Mouse (Mus musculus) hindbrain, embryonic 14.5 days (tissue): ENCODE measurements around the gene Kdm2a. TPM values are rescaled to one million over a fixed set of nuclear protein-coding genes. Genes with fewer than 3 reads are reported as not detected.
"Not testable (repeated sequence)": the region's sequence is repeated elsewhere in the genome, so short reads cannot be mapped to it uniquely, and the experiment has no call there.

Source experiments
- ATAC-seq: fragments of 200-750 bp; cut with Nextera tagmentation; 2 replicates; pipeline ENCODE4 v1.8.0; 2017; ENCODE audit warnings: moderate number of reproducible peaks, mild to moderate bottlenecking, moderate TSS enrichment, moderate library complexity; ENCODE audit not compliant: low FRiP score
- DNase-seq: peaks from one replicate; pipeline ENCODE4 v3.0.0-alpha.2; 2015; ENCODE audit warnings: low spot score
- H3K27ac ChIP-seq: fragments of 300-500 bp; sonication (generic); 2 replicates; pipeline ENCODE4 v1.5.1; 2014; ENCODE audit warnings: mild to moderate bottlenecking, moderate library complexity
- H3K27me3 ChIP-seq: fragments of 300-500 bp; sonication (generic); 2 replicates; pipeline ENCODE4 v1.6.1; 2014; ENCODE audit warnings: mild to moderate bottlenecking, low read length, mixed read lengths; ENCODE audit not compliant: control insufficient read depth, insufficient read depth
- H3K36me3 ChIP-seq: fragments of 300-500 bp; sonication (generic); replicated peaks from 2 replicates; pipeline ENCODE4 v1.6.1; 2014; ENCODE audit not compliant: control insufficient read depth, insufficient read depth
- H3K4me1 ChIP-seq: fragments of 300-500 bp; sonication (generic); replicated peaks from 2 replicates; pipeline ENCODE4 v1.6.1; 2014; ENCODE audit warnings: antibody characterized with exemption, low read length, mixed read lengths; ENCODE audit not compliant: control insufficient read depth, insufficient read depth
- H3K4me2 ChIP-seq: fragments of 300-500 bp; sonication (generic); replicated peaks from 2 replicates; pipeline ENCODE4 v1.6.1; 2014; ENCODE audit warnings: mild to moderate bottlenecking, moderate library complexity
- H3K4me3 ChIP-seq: fragments of 300-500 bp; sonication (generic); replicated peaks from 2 replicates; pipeline ENCODE4 v1.5.1; 2014; ENCODE audit warnings: mild to moderate bottlenecking, low read length
- H3K9ac ChIP-seq: fragments of 300-500 bp; sonication (generic); 2 replicates; pipeline ENCODE4 v1.6.1; 2014
- H3K9me3 ChIP-seq: fragments of 300-500 bp; sonication (generic); 2 replicates; pipeline ENCODE4 v1.6.1; 2016; ENCODE audit warnings: low read length; ENCODE audit not compliant: control insufficient read depth
- WGBS: fragments of 180-500 bp; shearing (Covaris S2); extraction: QIAGEN DNeasy Blood & Tissue Kit; methylation state at CpG from one replicate; pipeline ENCODE4 v1.1.7; 2014; 5-methylcytosine and 5-hydroxymethylcytosine counted together
- polyA plus RNA-seq: library from polyadenylated mRNA; unstranded; fragments of >200 nt; fragmentation: Nextera tagmentation; extraction: Ambion mirVana; gene quantifications from 2 replicates; pipeline ENCODE4 v1.2.1, GENCODE M21; 2014

Kdm2a gene
- polyA plus RNA-seq, 1 experiment from 2014 or later: 37.3 TPM

DNA sequence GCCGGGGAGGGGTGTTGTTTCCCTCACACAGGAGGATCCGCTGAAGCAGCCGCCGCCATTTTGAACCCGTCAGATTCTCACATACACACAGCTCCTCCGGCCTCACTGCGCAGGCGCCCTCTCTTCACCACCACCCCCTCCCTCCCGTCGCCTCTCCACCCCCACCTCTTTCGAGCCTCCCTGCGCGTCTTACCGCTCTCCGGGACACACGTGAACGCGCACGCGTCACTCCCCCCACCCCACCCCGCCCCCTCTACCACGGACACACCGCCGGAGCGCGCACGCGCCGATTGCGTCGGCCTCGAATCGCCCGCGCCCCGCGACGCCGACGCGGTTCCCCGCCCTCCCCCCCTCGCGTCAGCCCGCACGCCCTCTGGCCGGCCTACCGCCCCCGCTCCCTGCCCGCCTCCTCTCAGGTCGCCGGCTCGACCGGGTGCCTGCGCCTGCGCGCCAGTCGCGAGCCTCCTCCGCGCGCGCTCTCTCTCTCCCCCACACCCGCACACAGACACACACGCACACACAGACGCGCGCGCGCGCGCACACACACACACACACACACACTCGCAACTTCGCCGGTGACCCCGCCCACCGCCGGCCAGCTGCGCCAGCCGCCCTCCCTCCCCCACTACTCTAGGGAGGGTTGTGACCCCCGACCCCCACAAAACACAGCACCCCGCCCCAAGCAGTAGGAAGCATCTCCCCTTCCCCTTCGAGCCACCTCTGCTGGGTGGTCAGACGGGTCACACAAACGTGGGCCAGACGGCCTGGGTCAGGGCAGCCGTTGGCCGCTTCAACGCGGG lies 887 bp downstream of the Kdm2a start:
- peaks cover 13% of the 10 kb centered on the region for H3K36me3 ChIP-seq
- H3K4me1 ChIP-seq: peaks cover 34% of the 10 kb centered on the region
- WGBS: under 1% methylated on average over 41 of the region's 90 CpGs
- peak overlapping the region; percentile 89 for H3K27ac ChIP-seq
- peak overlapping the region; percentile 96 for H3K4me2 ChIP-seq
- H3K27me3 ChIP-seq: no peaks in the 10 kb centered on the region
- DNase-seq (peak; percentile 99), ATAC-seq (peak; percentile 94)
- no peaks in the 10 kb centered on the region for H3K9me3 ChIP-seq
- H3K9ac ChIP-seq: peak overlapping the region; percentile 94
- peak overlapping the region; percentile 97 for H3K4me3 ChIP-seq

DNA sequence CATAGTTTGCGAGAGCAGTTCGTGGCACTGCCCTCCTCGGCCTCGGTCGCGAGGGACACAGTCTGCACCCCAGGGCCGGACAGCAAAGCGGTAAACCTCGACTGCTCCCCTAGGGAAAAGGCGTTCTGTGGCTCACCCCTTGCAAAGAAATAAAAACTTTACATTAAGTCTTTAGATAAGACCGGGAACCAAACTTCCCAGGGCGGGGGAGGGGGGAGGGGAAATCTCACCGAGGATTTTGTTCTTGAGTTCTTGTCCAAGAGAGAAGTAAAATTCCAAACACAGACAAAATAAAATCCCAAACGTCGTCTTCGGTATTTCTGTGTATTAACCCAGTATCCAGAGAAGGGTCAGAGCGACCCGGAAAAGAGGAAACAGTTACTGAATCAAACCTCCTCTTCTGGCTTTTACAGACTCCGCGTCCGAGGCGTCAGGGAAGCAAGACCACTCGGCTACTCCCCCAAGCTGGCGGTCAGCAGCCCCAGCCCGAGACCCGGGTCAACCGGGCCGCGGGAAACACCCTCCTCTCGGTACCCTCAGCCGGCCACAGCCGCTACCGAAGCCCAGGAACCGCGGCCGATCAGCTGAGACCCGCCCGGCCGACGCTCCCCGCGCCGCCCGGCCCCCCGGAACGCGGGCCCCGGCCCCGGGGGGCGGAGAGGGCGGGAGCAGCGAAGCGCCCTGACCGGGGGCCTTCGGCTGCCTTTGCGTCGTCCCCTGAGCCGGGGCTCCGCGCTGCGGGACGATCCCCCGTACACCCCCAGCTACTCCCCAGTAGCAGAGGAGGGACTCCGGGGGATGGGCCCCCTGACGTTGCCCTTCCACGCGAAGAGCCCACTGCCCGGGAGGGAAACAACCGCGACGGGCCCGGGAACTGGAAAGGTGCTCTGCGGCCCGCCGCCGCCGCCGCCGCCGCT lies 1.7 kb downstream of the Kdm2a start:
- Histone ChIP-seq H3K9ac (peak overlapping the region; percentile 94), H3K27me3 (no peaks in the 10 kb centered on the region), H3K4me2 (peak overlapping the region; percentile 79), H3K36me3 (peaks cover 13% of the 10 kb centered on the region), H3K9me3 (no peaks in the 10 kb centered on the region), H3K27ac (peak overlapping the region; percentile 89), H3K4me1 (peaks cover 42% of the 10 kb centered on the region), H3K4me3 (peak overlapping the region; percentile 97)
- peak; percentile 28 for DNase-seq
- under 1% methylated on average over 75 of the region's 80 CpGs for WGBS
- ATAC-seq: peak; percentile 29; the same call in 1 of the 2 replicates

- Histone ChIP-seq H3K4me2 (no peak overlapping the region), H3K4me3 (no peak overlapping the region), H3K27ac (no peak overlapping the region), H3K4me1 (peaks cover 10% of the 10 kb centered on the region; the same call in 1 of the 2 replicates), H3K36me3 (peaks cover 26% of the 10 kb centered on the region), H3K27me3 (no peaks in the 10 kb centered on the region), H3K9ac (no peak overlapping the region), H3K9me3 (no peaks in the 10 kb centered on the region)
- no peak for DNase-seq
- no peak for ATAC-seq
Observed at GRCm38 (mm10) chr19:4387276-4387675, 10.8 kb downstream of the Kdm2a start.

DNA sequence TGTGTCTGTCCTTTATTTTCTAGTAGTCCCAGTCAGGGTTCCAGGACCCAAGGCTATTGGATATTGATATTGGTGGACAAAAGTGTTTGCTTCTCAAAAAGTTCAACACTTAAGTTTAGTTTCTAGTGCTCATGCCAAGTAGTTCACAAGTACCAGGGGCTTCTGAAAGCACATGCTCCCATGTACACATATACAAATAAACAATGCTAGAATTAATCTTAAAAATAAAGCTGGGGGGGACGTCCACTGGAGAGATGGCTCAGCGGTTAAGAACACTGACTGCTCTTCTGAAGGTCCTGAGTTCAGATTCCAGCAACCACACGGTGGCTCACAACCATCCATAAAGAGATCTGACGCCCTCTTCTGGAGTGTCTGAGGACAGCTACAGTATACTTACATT lies 13.1 kb downstream of the Kdm2a start:
- no peak overlapping the region for H3K4me3 ChIP-seq
- H3K4me2 ChIP-seq: no peak overlapping the region
- no peaks in the 10 kb centered on the region for H3K9me3 ChIP-seq
- ATAC-seq (no peak), DNase-seq (no peak)
- H3K9ac ChIP-seq: no peak overlapping the region
- H3K36me3 ChIP-seq: peaks cover 22% of the 10 kb centered on the region
- H3K27ac ChIP-seq: no peak overlapping the region
- H3K4me1 ChIP-seq: no peaks in the 10 kb centered on the region
- no peaks in the 10 kb centered on the region for H3K27me3 ChIP-seq
- WGBS: 85% methylated on average over 4 of the region's 4 CpGs

GRCm38 (mm10) chr19:4384322-4384721 lies 13.8 kb downstream of the Kdm2a start:
- Histone ChIP-seq H3K27me3 (no peaks in the 10 kb centered on the region), H3K36me3 (peaks cover 24% of the 10 kb centered on the region), H3K9ac (no peak overlapping the region), H3K4me2 (no peak overlapping the region), H3K4me1 (no peaks in the 10 kb centered on the region), H3K4me3 (no peak overlapping the region), H3K9me3 (no peaks in the 10 kb centered on the region), H3K27ac (no peak overlapping the region)
- ATAC-seq (no peak), DNase-seq (no peak)
- 52% methylated on average over 1 of the region's 1 CpGs for WGBS

DNA sequence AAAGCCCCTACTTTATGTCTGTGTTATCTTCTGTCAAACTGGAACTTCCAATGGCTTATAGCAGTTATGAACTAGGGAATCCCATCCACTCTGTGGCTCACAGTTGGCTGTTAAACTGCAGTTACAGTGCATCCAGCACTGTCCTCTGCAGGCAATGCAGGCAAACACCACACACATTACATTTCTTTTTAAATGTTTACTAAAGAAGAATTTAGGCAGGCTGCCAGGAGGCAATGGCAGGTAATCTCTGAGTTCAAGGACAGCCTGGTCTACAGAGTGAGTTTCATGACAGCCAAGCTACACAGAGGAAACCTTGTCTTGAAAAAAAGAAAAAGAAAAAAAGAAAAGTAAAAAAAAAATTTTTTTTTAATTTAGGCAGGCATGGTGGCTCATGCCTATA lies 14.8 kb downstream of the Kdm2a start:
- no peak overlapping the region for H3K27ac ChIP-seq
- H3K4me2 ChIP-seq: no peak overlapping the region
- H3K36me3 ChIP-seq: peaks cover 27% of the 10 kb centered on the region
- no peaks in the 10 kb centered on the region for H3K4me1 ChIP-seq
- H3K4me3 ChIP-seq: no peak overlapping the region
- H3K27me3 ChIP-seq: no peaks in the 10 kb centered on the region
- no peak overlapping the region for H3K9ac ChIP-seq
- no peak for DNase-seq
- no peak for ATAC-seq
- H3K9me3 ChIP-seq: no peaks in the 10 kb centered on the region

DNA sequence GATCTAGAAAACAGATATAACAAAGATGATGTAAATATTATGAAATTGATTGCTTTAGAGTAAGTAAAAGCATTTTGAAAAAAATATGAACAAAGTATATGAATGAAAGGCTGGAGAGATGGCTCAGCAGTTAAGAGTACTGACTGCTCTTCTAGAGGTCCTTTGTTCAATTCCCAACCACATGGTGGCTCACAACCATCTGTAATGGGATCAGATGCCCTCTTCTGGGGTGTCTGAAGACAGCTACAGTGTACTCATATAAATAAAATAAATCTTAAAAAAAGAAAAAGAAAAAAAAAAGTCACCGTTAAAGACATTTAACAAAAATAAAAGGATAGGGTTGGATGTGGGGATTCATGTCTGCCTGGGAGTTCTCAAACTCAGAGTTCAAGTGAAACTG lies 15.8 kb downstream of the Kdm2a start:
- DNase-seq, H3K4me3 ChIP-seq, H3K9ac ChIP-seq, H3K27ac ChIP-seq, H3K27me3 ChIP-seq, ATAC-seq, H3K4me2 ChIP-seq, H3K4me1 ChIP-seq, H3K9me3 ChIP-seq: not testable (repeated sequence)
- peaks cover 19% of the 10 kb centered on the region for H3K36me3 ChIP-seq
- 91% methylated on average over 1 of the region's 1 CpGs for WGBS

DNA sequence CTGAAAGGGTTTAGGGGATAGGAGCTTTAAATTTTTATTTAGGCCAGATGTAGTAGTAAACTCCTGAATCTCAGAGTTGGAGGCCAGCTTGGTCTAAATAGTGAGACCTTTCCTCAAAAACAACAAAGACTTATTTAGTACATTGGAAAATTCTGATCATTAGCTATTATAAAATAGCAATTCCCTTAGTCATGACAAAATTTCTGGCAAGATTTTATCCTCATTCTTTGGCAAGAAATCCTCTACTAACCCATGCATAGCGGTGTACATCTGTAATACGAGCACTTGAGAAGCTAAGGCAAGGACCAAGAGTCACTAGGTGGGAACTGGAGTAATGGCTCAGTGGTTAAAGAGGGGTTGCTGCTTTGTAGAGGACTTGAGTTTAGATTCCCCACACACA lies 27.4 kb downstream of the Kdm2a start:
- no peaks in the 10 kb centered on the region for H3K27me3 ChIP-seq
- H3K4me1 ChIP-seq: no peaks in the 10 kb centered on the region
- DNase-seq (no peak), ATAC-seq (no peak)
- no peak overlapping the region for H3K9ac ChIP-seq
- no peak overlapping the region for H3K4me3 ChIP-seq
- 95% methylated on average over 2 of the region's 2 CpGs for WGBS
- H3K36me3 ChIP-seq: 0 out of 2 replicates have a peak, but pooled peaks cover 5% of the 10 kb centered on the region
- no peak overlapping the region for H3K4me2 ChIP-seq
- H3K27ac ChIP-seq: no peak overlapping the region
- H3K9me3 ChIP-seq: no peaks in the 10 kb centered on the region

DNA sequence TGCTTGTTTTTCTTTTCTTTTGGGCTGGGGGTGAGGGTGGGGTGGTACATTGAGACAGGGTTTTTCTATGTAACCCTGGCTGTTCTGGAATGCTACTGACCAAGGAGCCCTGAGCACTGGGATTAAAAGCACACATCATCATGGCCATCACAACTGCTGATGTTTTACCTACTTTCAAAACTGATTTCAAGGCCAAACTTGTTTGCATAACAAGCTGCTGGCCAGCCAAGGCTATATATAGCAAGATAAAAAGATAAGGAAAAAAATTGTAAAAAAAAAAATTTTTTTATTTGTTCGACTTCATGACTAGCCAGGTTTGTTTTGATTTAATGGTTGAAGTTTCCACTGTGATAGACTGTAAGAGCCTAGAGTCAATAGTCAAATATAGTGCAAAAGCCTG lies 27.8 kb downstream of the Kdm2a start:
- WGBS: 85% methylated on average over 1 of the region's 1 CpGs
- H3K4me2 ChIP-seq: no peak overlapping the region
- no peaks in the 10 kb centered on the region for H3K9me3 ChIP-seq
- H3K36me3 ChIP-seq: 0 out of 2 replicates have a peak, but pooled peaks cover 5% of the 10 kb centered on the region
- DNase-seq: no peak
- ATAC-seq: no peak
- H3K27ac ChIP-seq: no peak overlapping the region
- no peaks in the 10 kb centered on the region for H3K4me1 ChIP-seq
- no peak overlapping the region for H3K9ac ChIP-seq
- H3K4me3 ChIP-seq: no peak overlapping the region
- no peaks in the 10 kb centered on the region for H3K27me3 ChIP-seq
